Mouse (Mus musculus): ENCODE results near the gene Wdr37.
"Not testable (repeated sequence)": the region's sequence is repeated elsewhere in the genome, so short reads cannot be mapped to it uniquely, and the experiment has no call there.

Wdr37 gene

DNA sequence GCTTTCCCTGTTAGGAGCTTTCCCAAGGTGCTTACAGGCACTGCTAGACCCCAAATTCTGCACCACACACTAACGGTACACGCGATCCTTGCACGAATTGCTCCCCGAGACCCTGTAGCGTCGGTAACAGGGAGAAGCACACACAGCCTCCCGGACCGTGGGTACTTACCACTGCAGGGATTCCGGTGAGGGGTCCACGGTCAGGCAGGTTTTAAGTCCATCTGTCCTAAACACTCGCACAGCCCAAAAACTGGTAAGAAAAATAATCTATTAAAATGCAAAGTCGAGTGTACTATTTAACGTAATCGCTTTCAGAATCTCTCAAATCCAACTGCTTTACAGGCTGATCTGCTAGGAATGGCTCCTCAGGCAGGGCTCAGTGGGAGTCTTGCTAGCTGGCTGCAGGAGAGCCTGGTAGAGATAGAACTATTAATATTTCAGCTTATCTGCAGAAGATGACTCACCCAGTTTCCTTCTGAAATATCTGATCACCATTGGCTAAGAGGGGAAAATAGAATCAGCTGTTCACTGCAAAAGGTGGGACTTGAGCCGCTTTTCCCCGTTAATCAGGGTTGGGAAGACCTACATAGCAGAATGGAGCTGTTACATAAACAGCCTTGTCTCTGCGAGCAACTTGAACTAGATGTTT, at the start of gene Wdr37:
Gene Wdr37 (minus strand): TSS at position 596 of the 649 bp plus-strand sequence.
- no peak for DNase-seq

GRCm38 (mm10) chr13:8913890-8914289, 42.2 kb upstream of the Wdr37 start:
- not testable (repeated sequence) for DNase-seq

DNA sequence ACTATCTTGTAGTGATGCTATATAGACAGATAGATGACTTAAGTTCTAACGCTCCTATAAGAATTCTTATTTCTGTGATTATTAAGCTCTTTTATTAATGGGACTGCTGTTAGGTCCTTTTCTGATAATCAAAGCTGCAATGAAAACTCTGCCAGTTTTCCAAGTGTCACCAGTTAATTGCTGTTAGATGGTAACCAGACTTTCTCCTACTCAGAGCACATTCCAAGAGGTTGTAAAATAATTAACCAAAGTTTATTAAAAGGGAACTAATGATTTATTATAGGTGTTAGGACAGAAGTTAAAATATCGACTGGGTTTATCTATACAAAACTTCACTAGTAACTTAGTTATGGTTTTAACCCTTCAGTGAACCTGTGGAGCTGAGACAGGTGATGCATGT, 34.3 kb upstream of the Wdr37 start:
- DNase-seq: not testable (repeated sequence)

DNA sequence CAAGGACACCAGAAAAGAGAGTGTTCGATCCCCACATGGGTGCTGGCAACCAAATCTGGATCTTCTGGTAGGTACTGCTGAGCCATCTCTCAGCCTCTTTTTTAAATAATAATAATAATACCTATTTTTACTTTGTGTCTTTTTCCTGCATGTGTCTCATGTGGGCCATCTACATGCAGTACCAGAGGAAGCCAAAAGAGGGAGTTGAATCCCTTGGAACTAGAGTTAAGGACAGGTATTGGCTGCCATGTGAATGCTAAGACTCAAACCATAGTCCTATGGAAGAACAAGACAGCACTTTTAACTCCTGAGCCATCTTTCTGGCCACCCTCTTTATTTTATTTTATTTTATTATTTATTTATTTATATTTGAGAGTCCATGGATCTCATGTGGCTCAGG, 16.9 kb upstream of the Wdr37 start:
- DNase-seq: peak; percentile 46

- no peak for DNase-seq
These were observed 14.5 kb upstream of the Wdr37 start for GRCm38 (mm10) chr13:8886185-8886560.

GRCm38 (mm10) chr13:8885445-8886184, 13.9 kb upstream of the Wdr37 start, which contains the start of gene Idi1:
Gene Idi1, plus strand, starts transcription at chr13:8885501.
- peak; percentile 97 for DNase-seq

DNA sequence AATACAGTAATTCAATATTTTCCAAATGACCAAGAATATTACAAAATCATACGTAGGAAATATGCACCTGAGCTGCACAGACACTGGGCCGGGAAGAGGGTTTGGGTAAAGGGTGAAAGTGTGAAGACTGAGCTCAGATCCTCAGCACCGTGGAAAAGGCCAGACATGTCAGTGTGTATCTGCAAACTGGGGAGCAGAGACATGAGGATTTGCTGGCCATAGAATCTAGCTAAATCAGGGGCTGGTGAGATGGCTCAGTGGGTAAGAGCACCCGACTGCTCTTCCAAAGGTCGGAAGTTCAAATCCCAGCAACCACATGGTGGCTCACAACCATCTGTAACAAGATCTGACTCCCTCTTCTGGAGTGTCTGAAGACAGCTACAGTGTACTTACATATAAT, 12.2 kb upstream of the Wdr37 start:
- not testable (repeated sequence) for DNase-seq

DNA sequence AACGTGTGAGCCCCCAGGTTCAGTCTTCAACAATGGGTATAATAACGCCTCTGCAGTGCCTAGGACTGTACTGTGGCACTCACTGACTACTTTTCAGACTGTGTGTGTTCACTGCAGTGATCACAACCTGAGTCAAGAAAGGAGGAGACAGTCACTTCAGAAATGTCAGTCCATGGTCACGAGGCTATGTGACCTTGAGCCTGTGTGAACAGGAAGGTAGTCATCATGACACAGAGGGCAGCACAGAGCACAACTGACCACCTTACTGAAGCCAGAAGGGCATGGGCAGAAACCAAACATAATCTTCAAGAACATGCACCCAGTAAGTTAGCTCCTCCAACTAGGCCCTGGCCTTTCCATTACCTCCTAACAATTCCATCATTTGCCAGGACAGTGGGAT, 9.9 kb upstream of the Wdr37 start:
- no peak for DNase-seq

DNA sequence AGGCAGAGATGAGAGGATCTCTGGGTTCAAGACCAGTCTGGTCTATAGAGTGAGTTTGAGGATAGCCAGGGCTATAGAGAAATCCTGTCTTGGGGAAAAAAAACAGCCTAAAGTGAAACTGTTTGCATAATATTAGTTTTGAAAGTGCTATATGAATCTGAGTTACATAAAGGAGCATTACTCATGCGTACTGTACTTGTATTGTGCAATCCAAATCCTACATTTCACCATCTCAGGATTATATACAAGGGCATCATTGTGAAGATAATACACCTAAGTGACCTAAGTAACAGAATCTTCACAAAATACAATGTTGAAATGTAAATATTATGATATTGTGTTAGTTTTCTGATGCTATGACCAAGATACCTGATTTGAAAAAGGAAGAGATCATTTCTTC, 2.1 kb upstream of the Wdr37 start:
- DNase-seq: no peak

GRCm38 (mm10) chr13:8870510-8871313, 997 bp downstream of the Wdr37 start:
- peak; percentile 91 for DNase-seq

DNA sequence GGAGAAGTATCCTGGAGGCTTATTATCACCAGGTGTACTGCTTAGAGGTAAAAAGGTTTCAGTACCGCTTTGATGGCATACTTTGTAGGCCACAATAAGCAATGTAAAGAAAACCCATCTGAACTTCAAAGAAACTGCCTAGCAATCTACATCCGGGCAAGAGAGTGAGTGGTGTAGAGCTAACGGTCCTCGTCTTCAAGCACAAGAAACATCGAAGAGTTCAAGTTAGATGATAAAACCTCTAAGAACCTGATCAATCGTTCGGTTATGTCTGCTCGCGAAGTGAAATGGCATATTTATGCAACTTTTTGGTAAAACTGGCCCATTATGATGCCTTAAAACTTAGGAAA, 1.6 kb downstream of the Wdr37 start:
- DNase-seq: no peak

DNA sequence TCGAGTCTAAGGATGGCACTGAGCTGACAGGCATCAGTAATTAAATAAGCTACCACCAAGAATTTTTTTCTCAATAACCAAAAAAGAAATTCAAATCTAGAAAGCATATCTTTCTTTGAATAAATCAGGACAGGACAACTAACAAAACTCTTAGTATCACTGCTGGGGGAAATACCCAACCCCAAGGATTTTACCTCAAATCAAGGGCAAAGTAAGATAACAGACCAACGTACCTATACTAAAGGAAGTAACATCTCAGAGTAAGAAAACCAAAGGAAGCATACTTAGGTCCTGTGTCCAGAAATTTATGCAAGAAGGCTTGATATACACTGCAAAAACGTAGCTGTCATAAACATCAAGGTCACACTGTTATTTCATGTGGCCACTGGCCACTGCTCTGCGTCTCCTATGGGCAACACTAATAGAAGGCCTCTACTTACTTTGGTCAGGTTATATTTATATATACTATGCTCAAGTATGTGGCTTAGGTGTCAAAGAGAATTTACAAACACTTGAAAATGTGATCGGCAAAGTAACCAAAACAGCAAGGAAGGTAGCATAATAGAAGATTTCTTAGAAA, 2.0 kb downstream of the Wdr37 start:
- DNase-seq: no peak

DNA sequence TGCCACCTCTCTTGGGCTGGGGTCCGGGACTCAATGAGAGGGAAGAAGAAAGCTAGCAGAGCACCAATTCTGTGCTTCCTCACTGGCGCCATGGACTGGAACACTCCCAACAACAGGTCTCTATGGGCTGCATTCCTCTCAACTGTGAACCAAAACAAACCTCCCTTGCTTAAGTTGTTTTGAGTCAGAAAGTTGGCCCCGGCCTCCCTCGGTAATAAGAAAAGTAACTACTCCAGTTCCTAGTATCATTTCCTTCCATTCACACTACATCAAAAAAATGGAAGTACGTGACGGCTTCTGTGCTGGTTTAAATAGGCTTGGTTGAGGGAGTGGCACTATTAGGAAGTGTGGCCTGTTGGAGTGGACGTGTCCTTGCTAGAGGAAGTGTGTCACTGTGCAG, 5.1 kb downstream of the Wdr37 start:
- no peak for DNase-seq

DNA sequence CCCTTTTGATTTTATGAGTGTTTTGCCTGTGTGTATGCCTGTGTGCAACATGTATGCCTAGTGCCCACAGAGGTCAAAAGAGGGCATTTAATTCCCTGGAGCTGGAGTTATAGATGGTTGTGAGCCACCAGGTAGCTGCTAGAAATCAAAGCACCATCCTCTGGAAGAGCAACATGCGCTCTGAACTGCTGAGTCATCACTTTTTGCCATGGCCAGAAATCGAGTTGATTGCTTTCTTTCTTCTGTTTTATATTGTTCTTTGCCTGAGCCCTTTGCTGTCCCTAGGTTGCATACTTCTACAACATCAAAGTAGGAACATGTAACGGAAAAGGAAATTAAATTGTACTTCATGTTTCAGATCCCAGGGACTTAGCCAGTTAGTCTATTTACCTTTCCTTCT, 6.7 kb downstream of the Wdr37 start:
- DNase-seq: no peak

- no peak for DNase-seq
These were observed 10.8 kb downstream of the Wdr37 start for GRCm38 (mm10) chr13:8860861-8861260.

- no peak for DNase-seq
These were observed 13.3 kb downstream of the Wdr37 start for GRCm38 (mm10) chr13:8858453-8858852.

- no peak for DNase-seq
These were observed 16.9 kb downstream of the Wdr37 start for GRCm38 (mm10) chr13:8854769-8855168.

- no peak for DNase-seq
These were observed 18.3 kb downstream of the Wdr37 start for GRCm38 (mm10) chr13:8853424-8853823.

GRCm38 (mm10) chr13:8849311-8849710, 22.4 kb downstream of the Wdr37 start:
- DNase-seq: no peak

DNA sequence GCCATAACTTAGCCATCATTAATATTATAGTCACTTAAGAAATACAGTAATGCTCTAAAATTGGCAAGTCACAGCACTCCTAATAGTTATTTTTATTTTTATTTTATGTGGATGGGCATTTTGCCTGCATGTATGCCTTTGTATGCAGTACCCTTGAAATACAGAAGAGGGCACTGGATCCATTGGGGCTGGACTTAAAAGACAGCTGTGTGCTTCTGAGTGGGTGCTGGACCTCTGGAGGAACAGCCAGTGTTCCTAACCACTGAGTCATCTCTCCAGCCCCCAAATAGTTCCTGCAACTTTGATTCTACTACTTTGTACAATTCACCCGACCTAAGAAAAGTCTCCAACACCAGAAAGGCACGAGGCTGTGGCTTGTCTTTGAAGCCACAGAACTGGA, 24.0 kb downstream of the Wdr37 start:
- peak; percentile 25 for DNase-seq

- no peak for DNase-seq
These were observed 29.4 kb downstream of the Wdr37 start for GRCm38 (mm10) chr13:8842273-8842672.

- DNase-seq: not testable (repeated sequence)
These were observed 29.9 kb downstream of the Wdr37 start for GRCm38 (mm10) chr13:8841846-8842245.

DNA sequence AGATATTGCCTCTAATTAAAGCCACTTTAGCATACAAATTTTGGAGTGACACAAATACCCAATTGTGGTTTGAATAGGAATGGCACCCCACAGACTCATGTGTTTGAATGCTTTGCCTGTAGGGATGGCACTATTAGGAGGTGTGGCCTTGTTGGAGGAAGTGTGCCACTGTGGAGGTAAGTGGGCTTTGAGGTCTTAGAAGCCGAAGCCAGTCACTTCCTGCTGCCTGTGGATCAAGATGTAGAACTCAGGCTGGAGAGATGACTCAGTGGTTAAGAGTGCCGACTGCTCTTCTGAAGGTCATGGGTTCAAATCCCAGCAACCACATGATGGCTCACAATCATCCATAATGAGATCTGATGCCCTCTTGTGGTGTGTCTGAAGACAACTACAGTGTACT, 30.8 kb downstream of the Wdr37 start:
- no peak for DNase-seq

GRCm38 (mm10) chr13:8839937-8840336, 31.8 kb downstream of the Wdr37 start:
- DNase-seq: no peak

Data from thymus, postnatal 4 days (tissue).